Mouse (Mus musculus) retina, adult 2 months (tissue): ENCODE results near the gene Ldlrad2.

Experiments
- DNase-seq: peaks from one replicate; pipeline ENCODE4 v3.0.0-alpha.2; 2012; ENCODE audit warnings: low read depth, low spot score

The Ldlrad2 gene

GRCm38 (mm10) chr4:137553466-137553865 is 20.9 kb downstream of the Ldlrad2 start:
- DNase-seq = no peak

- no peak for DNase-seq
These were observed 28.3 kb downstream of the Ldlrad2 start for GRCm38 (mm10) chr4:137546003-137546525.

DNA sequence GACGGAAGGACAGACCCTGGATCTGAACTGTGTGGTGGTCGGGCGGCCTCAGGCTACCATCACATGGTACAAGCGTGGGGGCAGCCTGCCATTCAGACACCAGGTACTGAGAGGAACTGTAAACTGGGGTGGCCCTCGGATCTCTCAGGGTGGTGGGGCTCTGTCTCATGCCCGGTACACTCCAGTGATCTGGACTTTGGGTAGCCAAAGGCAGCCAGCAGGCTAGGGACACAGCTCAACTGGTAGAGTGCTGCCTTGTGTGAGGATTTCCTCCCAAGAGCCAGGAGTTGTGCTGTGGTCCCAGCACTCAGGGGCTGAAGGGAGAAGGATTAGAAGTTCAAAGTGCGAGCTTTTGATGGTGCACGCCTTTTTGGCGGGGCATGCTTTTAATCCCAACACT is 28.8 kb downstream of the Ldlrad2 start:
- no peak for DNase-seq

DNA sequence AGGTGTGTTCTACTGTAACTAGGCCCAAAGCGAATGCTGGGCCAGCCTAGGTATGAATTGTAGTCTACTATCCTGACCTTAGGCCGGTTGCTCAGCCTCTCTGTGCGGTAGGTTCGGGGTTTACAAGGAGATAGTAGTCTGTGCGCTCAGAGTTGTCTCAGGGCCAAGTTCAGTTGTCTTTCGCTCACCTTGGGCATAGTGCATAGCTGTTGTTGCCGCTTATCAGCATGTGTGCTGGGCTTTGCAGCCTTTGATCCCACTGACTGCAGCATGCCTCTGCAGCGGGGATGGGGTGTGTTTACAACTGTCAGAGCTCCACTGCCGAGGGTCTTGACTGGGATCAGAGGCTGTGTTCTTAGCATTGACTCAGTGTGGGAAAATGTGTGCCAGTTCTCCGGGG is 31.4 kb downstream of the Ldlrad2 start:
- no peak for DNase-seq

- DNase-seq = no peak
These were observed 34.0 kb downstream of the Ldlrad2 start for GRCm38 (mm10) chr4:137540356-137540755.

GRCm38 (mm10) chr4:137527872-137528271 is 46.5 kb downstream of the Ldlrad2 start:
- DNase-seq = no peak

GRCm38 (mm10) chr4:137527368-137527767 is 47.0 kb downstream of the Ldlrad2 start:
- no peak for DNase-seq

DNA sequence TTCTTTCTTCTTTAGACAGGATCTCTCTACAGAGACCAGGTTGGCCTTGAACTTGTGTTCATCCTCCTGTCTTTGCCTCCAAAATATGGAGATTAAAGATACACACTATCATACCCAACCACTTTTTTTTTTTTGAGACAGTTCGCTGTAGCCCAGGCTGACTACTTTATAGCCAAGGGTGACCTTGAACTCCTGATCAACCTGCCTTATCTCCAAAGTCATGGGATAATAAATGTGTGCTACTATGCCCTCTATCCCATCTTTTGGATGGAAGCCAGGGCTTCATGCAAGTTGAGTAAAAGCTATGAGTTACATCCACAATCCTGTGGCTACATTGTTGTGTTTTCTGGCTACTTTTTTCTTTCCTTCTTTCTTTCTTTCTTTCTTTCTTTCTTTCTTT is 48.9 kb downstream of the Ldlrad2 start:
- no peak for DNase-seq
